Mouse (Mus musculus) embryonic fibroblast, embryonic 13.5 days (primary cell): ENCODE results near the gene Pde10a.

ENCODE experiments used
- CTCF ChIP-seq: IDR thresholded peaks from 2 replicates; pipeline ENCODE4 v1.5.1; 2011; ENCODE audit warnings: mild to moderate bottlenecking, control low read depth, low read length, moderate library complexity, borderline replicate concordance; ENCODE audit not compliant: insufficient read depth
- POLR2A ChIP-seq: IDR thresholded peaks from 2 replicates; pipeline ENCODE4 v1.6.1; 2011; ENCODE audit warnings: low read depth, mild to moderate bottlenecking, control low read depth, low read length, moderate library complexity

DNA sequence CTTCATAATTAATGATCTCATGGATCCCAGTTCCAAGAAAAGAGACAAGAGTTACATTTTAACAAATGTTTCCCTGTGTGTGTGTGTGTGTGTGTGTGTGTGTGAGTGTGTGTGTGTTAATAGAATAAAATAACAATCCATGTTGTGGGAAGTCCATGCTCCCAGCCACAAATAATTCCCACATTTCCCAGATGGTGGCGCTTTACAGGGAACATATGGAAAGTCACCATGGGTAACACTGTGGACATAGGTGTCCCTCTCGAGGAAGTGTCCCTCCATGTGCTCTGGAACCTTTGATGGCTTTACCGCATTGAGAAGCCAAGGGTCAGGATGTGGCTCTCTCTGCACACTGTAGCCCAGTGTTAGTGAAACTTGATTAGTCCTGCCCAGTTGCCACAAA lies 3.5 kb downstream of the Pde10a start:
- TF ChIP-seq POLR2A (no peak), CTCF (no peak)
